Mouse (Mus musculus) embryonic facial prominence, embryonic 12.5 days (tissue): ENCODE measurements around the gene Ttn. TPM values are rescaled to one million over a fixed set of nuclear protein-coding genes. Genes with fewer than 3 reads are reported as not detected.

Experiments used
- ATAC-seq: fragments of 200-750 bp; cut with Nextera tagmentation; 2 replicates; pipeline ENCODE4 v1.8.0; 2017; ENCODE audit not compliant: insufficient number of reproducible peaks, insufficient read depth, low FRiP score, low TSS enrichment
- H3K27ac ChIP-seq: fragments of 300-500 bp; sonication (generic); 2 replicates; pipeline ENCODE4 v1.5.1; 2016; ENCODE audit warnings: mild to moderate bottlenecking
- H3K27me3 ChIP-seq: fragments of 300-500 bp; sonication (generic); 2 replicates; pipeline ENCODE4 v1.6.1; 2016; ENCODE audit warnings: mild to moderate bottlenecking, moderate library complexity
- H3K36me3 ChIP-seq: fragments of 300-500 bp; sonication (generic); 2 replicates; pipeline ENCODE4 v1.6.1; 2016; ENCODE audit warnings: mild to moderate bottlenecking
- H3K4me1 ChIP-seq: fragments of 300-500 bp; sonication (generic); 2 replicates; pipeline ENCODE4 v1.6.1; 2016
- H3K4me2 ChIP-seq: fragments of 300-500 bp; sonication (generic); replicated peaks from 2 replicates; pipeline ENCODE4 v1.6.1; 2016; ENCODE audit warnings: mild to moderate bottlenecking, moderate library complexity
- H3K4me3 ChIP-seq: fragments of 300-500 bp; sonication (generic); 2 replicates; pipeline ENCODE4 v1.5.1; 2016; ENCODE audit warnings: mild to moderate bottlenecking
- H3K9ac ChIP-seq: fragments of 300-500 bp; sonication (generic); 2 replicates; pipeline ENCODE4 v1.6.1; 2016; ENCODE audit warnings: mild to moderate bottlenecking, moderate library complexity
- H3K9me3 ChIP-seq: fragments of 300-500 bp; sonication (generic); 2 replicates; pipeline ENCODE4 v1.6.1; 2016; ENCODE audit warnings: mild to moderate bottlenecking, moderate library complexity
- WGBS: fragments of 180-500 bp; shearing (Covaris S2); methylation state at CpG from one replicate; pipeline ENCODE4 v1.1.7; 2016; 5-methylcytosine and 5-hydroxymethylcytosine counted together
- polyA plus RNA-seq: library from polyadenylated mRNA; unstranded; fragments of >200 nt; fragmentation: Nextera tagmentation; extraction: Ambion mirVana; gene quantifications from 2 replicates; pipeline ENCODE4 v1.2.1, GENCODE M21; 2016

Ttn gene
- polyA plus RNA-seq, 1 experiment from 2014 or later, result 24.1 TPM

GRCm38 (mm10) chr2:76896990-76897389 is 85.4 kb downstream of the Ttn start:
- Histone ChIP-seq H3K27ac (no peak overlapping the region), H3K4me2 (no peak overlapping the region), H3K9ac (no peak overlapping the region), H3K9me3 (0 out of 2 replicates have a peak, but pooled peaks cover 4% of the 10 kb centered on the region), H3K27me3 (no peaks in the 10 kb centered on the region), H3K4me3 (no peak overlapping the region), H3K4me1 (no peaks in the 10 kb centered on the region), H3K36me3 (no peaks in the 10 kb centered on the region)
- WGBS, result 85% methylated on average over 8 of the region's 8 CpGs
- no peak for ATAC-seq

GRCm38 (mm10) chr2:76895327-76895726 is 87.0 kb downstream of the Ttn start:
- Histone ChIP-seq H3K27ac (no peak overlapping the region), H3K4me2 (no peak overlapping the region), H3K9me3 (0 out of 2 replicates have a peak, but pooled peaks cover 4% of the 10 kb centered on the region), H3K4me1 (no peaks in the 10 kb centered on the region), H3K9ac (no peak overlapping the region), H3K27me3 (no peaks in the 10 kb centered on the region), H3K36me3 (no peaks in the 10 kb centered on the region), H3K4me3 (no peak overlapping the region)
- no peak for ATAC-seq
- 89% methylated on average over 4 of the region's 4 CpGs for WGBS

GRCm38 (mm10) chr2:76888721-76889120 is 93.6 kb downstream of the Ttn start:
- no peak overlapping the region for H3K9ac ChIP-seq
- no peak overlapping the region for H3K4me3 ChIP-seq
- no peaks in the 10 kb centered on the region for H3K36me3 ChIP-seq
- no peaks in the 10 kb centered on the region for H3K9me3 ChIP-seq
- WGBS, result 83% methylated on average over 7 of the region's 7 CpGs
- no peaks in the 10 kb centered on the region for H3K27me3 ChIP-seq
- no peak for ATAC-seq
- no peaks in the 10 kb centered on the region for H3K4me1 ChIP-seq
- no peak overlapping the region for H3K4me2 ChIP-seq
- H3K27ac ChIP-seq, result no peak overlapping the region

GRCm38 (mm10) chr2:76885855-76886254 is 96.5 kb downstream of the Ttn start:
- 77% methylated on average over 13 of the region's 13 CpGs for WGBS
- Histone ChIP-seq H3K9me3 (no peaks in the 10 kb centered on the region), H3K27ac (no peak overlapping the region), H3K4me3 (no peak overlapping the region), H3K4me1 (no peaks in the 10 kb centered on the region), H3K4me2 (no peak overlapping the region), H3K9ac (no peak overlapping the region), H3K27me3 (no peaks in the 10 kb centered on the region), H3K36me3 (no peaks in the 10 kb centered on the region)
- no peak for ATAC-seq

GRCm38 (mm10) chr2:76881406-76881805 is 100.9 kb downstream of the Ttn start:
- H3K4me2 ChIP-seq, result no peak overlapping the region
- no peak overlapping the region for H3K27ac ChIP-seq
- H3K27me3 ChIP-seq, result no peaks in the 10 kb centered on the region
- ATAC-seq, result no peak
- WGBS, result 87% methylated on average over 12 of the region's 12 CpGs
- H3K4me3 ChIP-seq, result no peak overlapping the region
- no peak overlapping the region for H3K9ac ChIP-seq
- no peaks in the 10 kb centered on the region for H3K9me3 ChIP-seq
- no peaks in the 10 kb centered on the region for H3K4me1 ChIP-seq
- H3K36me3 ChIP-seq, result no peaks in the 10 kb centered on the region

- Histone ChIP-seq H3K36me3 (no peaks in the 10 kb centered on the region), H3K9me3 (no peaks in the 10 kb centered on the region), H3K27ac (no peak overlapping the region), H3K4me2 (no peak overlapping the region), H3K4me3 (no peak overlapping the region), H3K4me1 (no peaks in the 10 kb centered on the region), H3K9ac (no peak overlapping the region), H3K27me3 (no peaks in the 10 kb centered on the region)
- 90% methylated on average over 12 of the region's 12 CpGs for WGBS
- ATAC-seq, result no peak
Measured at GRCm38 (mm10) chr2:76875587-76875986, 106.8 kb downstream of the Ttn start.

- WGBS, result 24% methylated on average over 4 of the region's 4 CpGs
- no peak for ATAC-seq
- H3K9me3 ChIP-seq, result no peaks in the 10 kb centered on the region
Measured at GRCm38 (mm10) chr2:76866928-76867327, 115.4 kb downstream of the Ttn start.

GRCm38 (mm10) chr2:76865497-76865896 is 116.8 kb downstream of the Ttn start:
- H3K4me1 ChIP-seq, result no peaks in the 10 kb centered on the region
- no peak overlapping the region for H3K9ac ChIP-seq
- H3K27ac ChIP-seq, result no peak overlapping the region
- no peak for ATAC-seq
- no peak overlapping the region for H3K4me3 ChIP-seq
- no peaks in the 10 kb centered on the region for H3K27me3 ChIP-seq
- 76% methylated on average over 2 of the region's 2 CpGs for WGBS
- no peak overlapping the region for H3K4me2 ChIP-seq
- H3K9me3 ChIP-seq, result no peaks in the 10 kb centered on the region
- H3K36me3 ChIP-seq, result no peaks in the 10 kb centered on the region

More at GRCm38 (mm10) chr2:76866928-76867327, 115.4 kb downstream of the Ttn start:
- H3K4me3 ChIP-seq, result no peak overlapping the region
- no peak overlapping the region for H3K27ac ChIP-seq
- H3K27me3 ChIP-seq, result no peaks in the 10 kb centered on the region
- no peak overlapping the region for H3K4me2 ChIP-seq
- H3K4me1 ChIP-seq, result no peaks in the 10 kb centered on the region
- no peak overlapping the region for H3K9ac ChIP-seq
- no peaks in the 10 kb centered on the region for H3K36me3 ChIP-seq

- no peak overlapping the region for H3K4me2 ChIP-seq
- H3K9ac ChIP-seq, result no peak overlapping the region
- no peaks in the 10 kb centered on the region for H3K4me1 ChIP-seq
- H3K4me3 ChIP-seq, result no peak overlapping the region
- no peak for ATAC-seq
- no peaks in the 10 kb centered on the region for H3K36me3 ChIP-seq
- H3K9me3 ChIP-seq, result no peaks in the 10 kb centered on the region
- H3K27me3 ChIP-seq, result no peaks in the 10 kb centered on the region
- no peak overlapping the region for H3K27ac ChIP-seq
Measured at GRCm38 (mm10) chr2:76861327-76861726, 121.0 kb downstream of the Ttn start.

GRCm38 (mm10) chr2:76850066-76850465 is 132.3 kb downstream of the Ttn start:
- Histone ChIP-seq H3K36me3 (no peaks in the 10 kb centered on the region), H3K4me1 (no peaks in the 10 kb centered on the region), H3K27me3 (no peaks in the 10 kb centered on the region), H3K4me2 (no peak overlapping the region), H3K9me3 (no peaks in the 10 kb centered on the region), H3K27ac (no peak overlapping the region), H3K4me3 (no peak overlapping the region), H3K9ac (no peak overlapping the region)
- 93% methylated on average over 4 of the region's 4 CpGs for WGBS
- ATAC-seq, result no peak

- Histone ChIP-seq H3K4me2 (no peak overlapping the region), H3K9ac (no peak overlapping the region), H3K4me1 (no peaks in the 10 kb centered on the region), H3K27me3 (no peaks in the 10 kb centered on the region), H3K4me3 (no peak overlapping the region), H3K9me3 (no peaks in the 10 kb centered on the region), H3K36me3 (no peaks in the 10 kb centered on the region), H3K27ac (no peak overlapping the region)
- WGBS, result 84% methylated on average over 1 of the region's 1 CpGs
- no peak for ATAC-seq
Measured at GRCm38 (mm10) chr2:76843162-76843561, 139.2 kb downstream of the Ttn start.

- no peak overlapping the region for H3K4me3 ChIP-seq
- H3K27ac ChIP-seq, result no peak overlapping the region
- no peaks in the 10 kb centered on the region for H3K4me1 ChIP-seq
- no peak overlapping the region for H3K4me2 ChIP-seq
- ATAC-seq, result no peak
- H3K9me3 ChIP-seq, result no peaks in the 10 kb centered on the region
- H3K9ac ChIP-seq, result no peak overlapping the region
- no peaks in the 10 kb centered on the region for H3K27me3 ChIP-seq
- H3K36me3 ChIP-seq, result no peaks in the 10 kb centered on the region
Measured at GRCm38 (mm10) chr2:76820472-76820871, 161.9 kb downstream of the Ttn start.

- Histone ChIP-seq H3K36me3 (no peaks in the 10 kb centered on the region), H3K9ac (no peak overlapping the region), H3K4me2 (no peak overlapping the region), H3K4me1 (no peaks in the 10 kb centered on the region), H3K4me3 (no peak overlapping the region), H3K27me3 (no peaks in the 10 kb centered on the region), H3K27ac (no peak overlapping the region), H3K9me3 (no peaks in the 10 kb centered on the region)
- ATAC-seq, result no peak
- 30% methylated on average over 2 of the region's 2 CpGs for WGBS
Measured at GRCm38 (mm10) chr2:76817796-76818195, 164.6 kb downstream of the Ttn start.
